In the genomic region with DNA sequence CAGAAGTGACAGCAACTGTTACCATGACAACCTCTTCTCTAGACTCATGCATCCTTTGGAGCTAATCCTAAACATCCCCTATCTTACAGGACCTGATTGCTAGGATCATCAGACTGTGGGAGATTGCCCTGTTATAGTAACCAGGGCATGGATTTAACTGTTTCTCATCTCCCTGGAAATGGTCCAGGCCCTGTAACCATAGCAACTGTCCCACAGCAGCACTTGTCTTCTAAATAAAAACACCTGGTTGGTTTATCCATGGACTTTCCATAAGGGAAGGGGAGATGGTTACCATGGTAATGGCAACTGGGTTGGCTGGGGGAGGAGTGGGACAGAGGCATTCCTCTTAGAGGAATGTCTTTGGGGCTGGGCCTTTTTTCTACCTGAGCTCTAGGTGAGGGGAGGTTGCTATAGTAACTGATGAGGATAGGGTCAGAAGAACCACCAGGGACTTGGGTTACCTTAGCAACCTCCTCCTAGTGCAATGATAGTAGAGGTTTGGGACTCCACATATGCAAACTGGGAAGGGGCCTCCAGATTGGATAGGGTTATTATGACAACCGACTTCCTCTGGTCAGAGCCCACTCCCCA, we compare ENCODE assay signal across 8 mouse cellular contexts. TPM values are rescaled to one million over a fixed set of nuclear protein-coding genes. Genes with fewer than 3 reads are reported as not detected.
DNase-seq lines count a peak whose midpoint lies in the region; ATAC-seq and TF ChIP-seq lines count a peak whose summit lies in the region.

TSS of gene Strn4 (plus strand) at position 539 of the 591 bp plus-strand sequence.

- peaks cover 6% of the 10 kb centered on the region; the same call in 1 of the 2 replicates for H3K36me3 ChIP-seq in stomach, postnatal 0 days (ENCODE audit: control insufficient read depth, insufficient read depth, low read length)

- peak within 1 kb of the TSS; percentile 100 for H3K27ac ChIP-seq in cortical plate, adult 2 months (ENCODE audit: insufficient read depth, low read length)
- peak within 1 kb of the TSS; percentile 96 for H3K27ac ChIP-seq in stomach, postnatal 0 days (replicated peaks)

- no peak for TF ChIP-seq CTCF in cortical plate, adult 2 months (IDR thresholded peaks at IDR 0.05; ENCODE audit: extremely low read depth, insufficient read depth, low read length)
- no peak for TF ChIP-seq CTCF in stomach, postnatal 0 days (IDR thresholded peaks at IDR 0.05; ENCODE audit: low read depth)

- peak in 1 of 2 experiments; percentile 71 for DNase-seq in frontal cortex, adult 2 months (ENCODE audit: extremely low spot score in 1 of 2, low spot score in 1 of 2)
- DNase-seq in ES-CJ7 (ENCODE audit: low read depth, low spot score) = peak; percentile 64
- no peak for DNase-seq in gonadal fat pad, adult 2 months (ENCODE audit: low read depth)
- DNase-seq in kidney, postnatal 10 days = peak; percentile 34
- DNase-seq in stomach, postnatal 0 days (ENCODE audit: low spot score) = no peak

- peaks cover 23% of the 10 kb centered on the region for H3K4me1 ChIP-seq in cortical plate, adult 2 months (ENCODE audit: control insufficient read depth, insufficient read depth, low read length)
- peaks cover 14% of the 10 kb centered on the region for H3K4me1 ChIP-seq in stomach, postnatal 0 days (replicated peaks; ENCODE audit: control insufficient read depth, insufficient read depth)

- H3K4me3 ChIP-seq in cortical plate, adult 2 months (ENCODE audit: insufficient read depth, low read length) = peak within 1 kb of the TSS; percentile 90
- H3K4me3 ChIP-seq in stomach, postnatal 0 days (ENCODE audit: low read depth, low read length) = peak within 1 kb of the TSS; percentile 100

- no peak for ATAC-seq in frontal cortex, adult (ENCODE audit: low TSS enrichment)
- ATAC-seq in megakaryocyte-erythroid progenitor cell, adult 5-6 weeks (replicated peaks; ENCODE audit: low FRiP score, low TSS enrichment, poor library complexity, severe bottlenecking) = no peak
- no peak for ATAC-seq in stomach, postnatal 0 days (ENCODE audit: low FRiP score, low TSS enrichment)

- no peak for TF ChIP-seq POLR2A in cortical plate, adult 2 months (IDR thresholded peaks at IDR 0.05; ENCODE audit: extremely low read depth, insufficient read depth, low read length)

- no peaks in the 10 kb centered on the region for H3K27me3 ChIP-seq in stomach, postnatal 0 days (ENCODE audit: control insufficient read depth, insufficient read depth, low read length)

- no peaks in the 10 kb centered on the region for H3K9me3 ChIP-seq in stomach, postnatal 0 days (ENCODE audit: control insufficient read depth, low read length)

- TF ChIP-seq EP300 in stomach, postnatal 0 days (optimal IDR thresholded peaks at IDR 0.05) = no peak

- peak within 1 kb of the TSS; percentile 91 for H3K4me2 ChIP-seq in stomach, postnatal 0 days (replicated peaks; ENCODE audit: low read depth)

- 0% methylated on average over 1 of the region's 1 CpGs for WGBS in stomach, postnatal 0 days

- H3K9ac ChIP-seq in stomach, postnatal 0 days (ENCODE audit: low read length) = peak within 1 kb of the TSS; percentile 99

RNA-seq across cellular contexts. Expression of gene Strn4, which starts in this region (rescaled TPM):
- 262 TPM in 2 replicates for polyA plus RNA-seq in frontal cortex, adult 2 months (2012; rRNA removed)
- polyA plus RNA-seq in cortical plate, adult 2 months (2012; rRNA removed) = 291 and 307 TPM in 2 replicates
- polyA plus RNA-seq in gonadal fat pad, adult 2 months (2012; rRNA removed) = 136 and 143 TPM in 2 replicates
- 62.0 and 66.6 TPM in 2 replicates for total RNA-seq in megakaryocyte-erythroid progenitor cell, adult 5-6 weeks (2014; fragmentation: Nextera tagmentation)
- 63.9 and 71.1 TPM in 2 replicates for total RNA-seq in megakaryocyte-erythroid progenitor cell, adult 5-6 weeks (2017)
- polyA plus RNA-seq in stomach, postnatal 0 days (2015; fragmentation: Nextera tagmentation; extraction: Ambion mirVana) = 45.1 and 45.2 TPM in 2 replicates

Comparison
In these comparisons a context has a peak if more than half of its experiments do, and no peak if none do; other contexts are left out.
1. DNase-seq: peak in ES-CJ7 (single experiment) and kidney, postnatal 10 days (single experiment); none in gonadal fat pad, adult 2 months (single experiment) and stomach, postnatal 0 days (single experiment).